Mouse (Mus musculus) midbrain, embryonic 16.5 days (tissue): ENCODE measurements around the gene Cs. TPM values are rescaled to one million over a fixed set of nuclear protein-coding genes. Genes with fewer than 3 reads are reported as not detected.
"Not testable (repeated sequence)": the region's sequence is repeated elsewhere in the genome, so short reads cannot be mapped to it uniquely, and the experiment has no call there.

Source experiments
- ATAC-seq: fragments of 200-750 bp; cut with Nextera tagmentation; 2 replicates; pipeline ENCODE4 v1.8.0; 2017; ENCODE audit warnings: moderate TSS enrichment
- H3K27ac ChIP-seq: fragments of 300-500 bp; sonication (generic); 2 replicates; pipeline ENCODE4 v1.5.1; 2014; ENCODE audit warnings: mild to moderate bottlenecking, low read length, mixed read lengths
- H3K27me3 ChIP-seq: fragments of 300-500 bp; sonication (generic); 2 replicates; pipeline ENCODE4 v1.6.1; 2014; ENCODE audit warnings: low read depth, low read length, mixed read lengths; ENCODE audit not compliant: control insufficient read depth, insufficient read depth
- H3K36me3 ChIP-seq: fragments of 300-500 bp; sonication (generic); 2 replicates; pipeline ENCODE4 v1.6.1; 2014; ENCODE audit warnings: mild to moderate bottlenecking, low read length, moderate library complexity, mixed read lengths; ENCODE audit not compliant: control insufficient read depth, insufficient read depth
- H3K4me1 ChIP-seq: fragments of 300-500 bp; sonication (generic); 2 replicates; pipeline ENCODE4 v1.6.1; 2014; ENCODE audit warnings: mild to moderate bottlenecking, low read length, mixed read lengths; ENCODE audit not compliant: control insufficient read depth, insufficient read depth
- H3K4me2 ChIP-seq: fragments of 300-500 bp; sonication (generic); 2 replicates; pipeline ENCODE4 v1.6.1; 2014; ENCODE audit warnings: mild to moderate bottlenecking, low read length, mixed read lengths
- H3K4me3 ChIP-seq: fragments of 300-500 bp; sonication (generic); 2 replicates; pipeline ENCODE4 v1.5.1; 2014; ENCODE audit warnings: low read depth, mild to moderate bottlenecking, low read length, moderate library complexity, mixed read lengths
- H3K9ac ChIP-seq: fragments of 300-500 bp; sonication (generic); 2 replicates; pipeline ENCODE4 v1.6.1; 2014; ENCODE audit warnings: low read depth, low read length, mixed read lengths
- H3K9me3 ChIP-seq: fragments of 300-500 bp; sonication (generic); replicated peaks from 2 replicates; pipeline ENCODE4 v1.6.1; 2014; ENCODE audit warnings: mild to moderate bottlenecking, low read length, mixed read lengths; ENCODE audit not compliant: control insufficient read depth, poor library complexity, severe bottlenecking
- WGBS: fragments of 180-500 bp; shearing (Covaris S2); extraction: QIAGEN DNeasy Blood & Tissue Kit; methylation state at CpG from one replicate; pipeline ENCODE4 v1.1.7; 2014; 5-methylcytosine and 5-hydroxymethylcytosine counted together
- polyA plus RNA-seq: library from polyadenylated mRNA; unstranded; fragments of >200 nt; fragmentation: Nextera tagmentation; extraction: Ambion mirVana; gene quantifications from 2 replicates; pipeline ENCODE4 v1.2.1, GENCODE M21; 2015

The Cs gene
- polyA plus RNA-seq, 1 experiment from 2014 or later, result 265 TPM

- Histone ChIP-seq H3K9ac (no peak overlapping the region), H3K4me3 (no peak overlapping the region), H3K27ac (no peak overlapping the region), H3K36me3 (peaks cover 19% of the 10 kb centered on the region), H3K27me3 (no peaks in the 10 kb centered on the region), H3K4me1 (peaks cover 14% of the 10 kb centered on the region), H3K9me3 (no peaks in the 10 kb centered on the region), H3K4me2 (no peak overlapping the region)
- 96% methylated on average over 8 of the region's 8 CpGs for WGBS
- ATAC-seq, result no peak
Measured at GRCm38 (mm10) chr10:128326825-128327224, 10.7 kb upstream of the Cs start.

GRCm38 (mm10) chr10:128327610-128328009, 9.9 kb upstream of the Cs start:
- H3K4me3 ChIP-seq, result no peak overlapping the region
- H3K9ac ChIP-seq, result no peak overlapping the region
- peaks cover 19% of the 10 kb centered on the region for H3K36me3 ChIP-seq
- H3K27ac ChIP-seq, result no peak overlapping the region
- peaks cover 14% of the 10 kb centered on the region for H3K4me1 ChIP-seq
- H3K9me3 ChIP-seq, result no peaks in the 10 kb centered on the region
- no peak for ATAC-seq
- no peaks in the 10 kb centered on the region for H3K27me3 ChIP-seq
- 90% methylated on average over 10 of the region's 10 CpGs for WGBS
- H3K4me2 ChIP-seq, result no peak overlapping the region

GRCm38 (mm10) chr10:128332358-128333249, 4.9 kb upstream of the Cs start:
- not testable (repeated sequence) for H3K9ac ChIP-seq, ATAC-seq, H3K9me3 ChIP-seq, H3K4me2 ChIP-seq, H3K4me1 ChIP-seq, H3K27ac ChIP-seq, H3K36me3 ChIP-seq, H3K4me3 ChIP-seq, H3K27me3 ChIP-seq
- 78% methylated on average over 5 of the region's 6 CpGs for WGBS

- no peak overlapping the region for H3K4me3 ChIP-seq
- H3K27ac ChIP-seq, result no peak overlapping the region
- ATAC-seq, result no peak
- H3K27me3 ChIP-seq, result no peaks in the 10 kb centered on the region
- H3K36me3 ChIP-seq, result no peaks in the 10 kb centered on the region
- WGBS, result 5% methylated on average over 4 of the region's 4 CpGs
- peaks cover 21% of the 10 kb centered on the region for H3K4me1 ChIP-seq
- no peak overlapping the region for H3K9ac ChIP-seq
- H3K9me3 ChIP-seq, result no peaks in the 10 kb centered on the region
- H3K4me2 ChIP-seq, result no peak overlapping the region
Measured at GRCm38 (mm10) chr10:128335582-128335981, 2.0 kb upstream of the Cs start.

- Histone ChIP-seq H3K27me3 (no peaks in the 10 kb centered on the region), H3K36me3 (no peaks in the 10 kb centered on the region), H3K4me1 (peaks cover 21% of the 10 kb centered on the region), H3K27ac (no peak overlapping the region), H3K9ac (no peak overlapping the region), H3K4me2 (no peak overlapping the region), H3K4me3 (no peak overlapping the region), H3K9me3 (no peaks in the 10 kb centered on the region)
- ATAC-seq, result no peak
- WGBS, result 97% methylated on average over 3 of the region's 3 CpGs
Measured at GRCm38 (mm10) chr10:128336195-128336594, 1.3 kb upstream of the Cs start.

- Histone ChIP-seq H3K9ac (no peak overlapping the region; the same call in 1 of the 2 replicates), H3K27me3 (no peaks in the 10 kb centered on the region), H3K9me3 (no peaks in the 10 kb centered on the region), H3K4me3 (no peak overlapping the region; the same call in 1 of the 2 replicates), H3K4me1 (peaks cover 21% of the 10 kb centered on the region), H3K36me3 (no peaks in the 10 kb centered on the region), H3K27ac (no peak overlapping the region), H3K4me2 (peak overlapping the region; percentile 75)
- no peak for ATAC-seq
- WGBS, result 77% methylated on average over 3 of the region's 3 CpGs
Measured at GRCm38 (mm10) chr10:128336597-128336996, 937 bp upstream of the Cs start.

GRCm38 (mm10) chr10:128338415-128338814, 881 bp downstream of the Cs start:
- no peaks in the 10 kb centered on the region for H3K36me3 ChIP-seq
- peak overlapping the region; percentile 96 for H3K9ac ChIP-seq
- H3K27me3 ChIP-seq, result no peaks in the 10 kb centered on the region
- H3K9me3 ChIP-seq, result no peaks in the 10 kb centered on the region
- ATAC-seq, result no peak
- H3K4me2 ChIP-seq, result peak overlapping the region; percentile 92
- peak overlapping the region; percentile 100 for H3K4me3 ChIP-seq
- WGBS, result 25% methylated on average over 5 of the region's 5 CpGs
- peak overlapping the region; percentile 93 for H3K27ac ChIP-seq
- H3K4me1 ChIP-seq, result peaks cover 24% of the 10 kb centered on the region

- ATAC-seq, result no peak
- H3K9ac ChIP-seq, result no peak overlapping the region; the same call in 1 of the 2 replicates
Measured at GRCm38 (mm10) chr10:128338948-128339347, 1.4 kb downstream of the Cs start.

GRCm38 (mm10) chr10:128340257-128340656, 2.7 kb downstream of the Cs start:
- Histone ChIP-seq H3K4me1 (peaks cover 27% of the 10 kb centered on the region), H3K9ac (no peak overlapping the region), H3K36me3 (no peaks in the 10 kb centered on the region), H3K4me2 (no peak overlapping the region), H3K27ac (no peak overlapping the region), H3K9me3 (no peaks in the 10 kb centered on the region), H3K27me3 (no peaks in the 10 kb centered on the region), H3K4me3 (no peak overlapping the region)
- WGBS, result 79% methylated on average over 2 of the region's 2 CpGs
- no peak for ATAC-seq

More at GRCm38 (mm10) chr10:128338948-128339347, 1.4 kb downstream of the Cs start:
- WGBS, result 79% methylated on average over 2 of the region's 2 CpGs
- Histone ChIP-seq H3K4me1 (peaks cover 24% of the 10 kb centered on the region), H3K27ac (no peak overlapping the region), H3K27me3 (no peaks in the 10 kb centered on the region), H3K36me3 (no peaks in the 10 kb centered on the region), H3K9me3 (no peaks in the 10 kb centered on the region), H3K4me3 (peak overlapping the region; percentile 100), H3K4me2 (peak overlapping the region; percentile 92)
